Mouse (Mus musculus) neural tube, embryonic 10.5 days (tissue): Measurements from ENCODE around the gene Olfr1295.

Experiments
- DNase-seq: peaks from one replicate; pipeline ENCODE4 v3.0.0-alpha.2; 2017; ENCODE audit warnings: low spot score; ENCODE audit errors: extremely low spot score

The Olfr1295 gene

GRCm38 (mm10) chr2:111569581-111569980 lies at the start of gene Olfr1295:
Olfr1295 (minus strand) TSS chr2:111569681.
- DNase-seq, result no peak

GRCm38 (mm10) chr2:111540191-111540590 lies 29.3 kb downstream of the Olfr1295 start, which contains the start of gene Olfr1294:
Olfr1294 (minus strand) TSS chr2:111540291.
- no peak for DNase-seq

GRCm38 (mm10) chr2:111524903-111525302 lies 44.6 kb downstream of the Olfr1295 start, which contains the start of gene Olfr1293-ps:
Olfr1293-ps (plus strand) TSS chr2:111525203.
- DNase-seq, result no peak

- no peak for DNase-seq
These were observed 52.0 kb downstream of the Olfr1295 start for GRCm38 (mm10) chr2:111517451-111517850.
